Mouse (Mus musculus) CH12.LX (cell line): ENCODE measurements around the gene Tbc1d9b. TPM values are rescaled to one million over a fixed set of nuclear protein-coding genes. Genes with fewer than 3 reads are reported as not detected.

ENCODE experiments used
- DNase-seq: peaks from one replicate; pipeline ENCODE4 v3.0.0-alpha.2; 2013; ENCODE audit errors: extremely low read depth
- H3K27ac ChIP-seq: 2 replicates; pipeline ENCODE4 v1.5.1; 2012; ENCODE audit warnings: low read depth, mild to moderate bottlenecking, control low read depth, moderate library complexity; ENCODE audit not compliant: insufficient read depth
- H3K27me3 ChIP-seq: replicated peaks from 2 replicates; pipeline ENCODE3; 2012; ENCODE audit warnings: inconsistent platforms
- H3K36me3 ChIP-seq, 2 experiments: replicated peaks in 1 of 2; 2 replicates each; pipeline versions ENCODE3 to v1.6.1; 2012; ENCODE audit warnings: inconsistent platforms in 1 of 2, low read length in 1 of 2, mild to moderate bottlenecking in 1 of 2, mixed read lengths in 1 of 2, moderate library complexity in 1 of 2; ENCODE audit not compliant: control insufficient read depth in 1 of 2, insufficient read depth in 1 of 2
- H3K4me1 ChIP-seq, 2 experiments: 2 replicates each; pipeline ENCODE4 v1.6.1; 2012; ENCODE audit warnings: inconsistent platforms in 1 of 2, moderate library complexity in 1 of 2; ENCODE audit not compliant: insufficient read depth in 2 of 2, control insufficient read depth in 1 of 2
- H3K4me2 ChIP-seq: 2 replicates; pipeline ENCODE4 v1.6.1; 2012; ENCODE audit warnings: low read depth, mild to moderate bottlenecking, control low read depth; ENCODE audit not compliant: poor library complexity, insufficient read depth, severe bottlenecking
- H3K4me3 ChIP-seq, 3 experiments: fragments of 150-350 bp in 1 of 3; sonication (generic) in 1 of 3; replicated peaks in 1 of 3; 2 replicates each; pipeline versions ENCODE3 to v1.5.1; 2011 to 2012; ENCODE audit warnings: low read depth in 2 of 3, low read length in 2 of 3, mild to moderate bottlenecking in 2 of 3, moderate library complexity in 2 of 3, control low read depth in 1 of 3, improper control_type of control experiment in 1 of 3, inconsistent platforms in 1 of 3, mixed read lengths in 1 of 3; ENCODE audit not compliant: poor library complexity in 1 of 3
- H3K79me2 ChIP-seq: replicated peaks from 2 replicates; pipeline ENCODE4 v1.6.1; 2012; ENCODE audit warnings: mild to moderate bottlenecking, moderate library complexity; ENCODE audit not compliant: control insufficient read depth, poor library complexity, insufficient read depth, severe bottlenecking; ENCODE audit errors: extremely low read depth
- H3K9ac ChIP-seq: 2 replicates; pipeline ENCODE4 v1.6.1; 2012; ENCODE audit warnings: low read depth, mild to moderate bottlenecking, control low read depth, moderate library complexity; ENCODE audit not compliant: insufficient read depth
- H3K9me3 ChIP-seq: replicated peaks from 2 replicates; pipeline ENCODE3; 2012; ENCODE audit warnings: low read length, inconsistent platforms, mixed read lengths
- BHLHE40 ChIP-seq: IDR thresholded peaks from 2 replicates; pipeline ENCODE4 v1.6.1; 2011; ENCODE audit warnings: mild to moderate bottlenecking, low read depth, low read length, improper control_type of control experiment
- CHD1 ChIP-seq: IDR thresholded peaks from 2 replicates; pipeline ENCODE4 v1.6.1; 2012; ENCODE audit warnings: low read depth, low read length, improper control_type of control experiment, inconsistent platforms
- CHD2 ChIP-seq: IDR thresholded peaks from 2 replicates; pipeline ENCODE4 v1.6.1; 2011; ENCODE audit warnings: low read length, improper control_type of control experiment
- CTCF ChIP-seq, 2 experiments: IDR thresholded peaks in 1 of 2; conservative IDR thresholded peaks in 1 of 2; 2 replicates each; pipeline ENCODE4 v1.5.1; 2011 to 2012; ENCODE audit warnings: low read depth in 2 of 2, low read length in 2 of 2, improper control_type of control experiment in 1 of 2, inconsistent platforms in 1 of 2, mild to moderate bottlenecking in 1 of 2, moderate library complexity in 1 of 2
- E2F4 ChIP-seq: IDR thresholded peaks from 2 replicates; pipeline ENCODE4 v1.6.1; 2011; ENCODE audit warnings: low read depth, low read length, improper control_type of control experiment; ENCODE audit not compliant: insufficient replicate concordance
- ELF1 ChIP-seq: IDR thresholded peaks from 2 replicates; pipeline ENCODE4 v1.6.1; 2014; ENCODE audit warnings: low read depth, mild to moderate bottlenecking, inconsistent platforms, low read length, improper control_type of control experiment
- EP300 ChIP-seq: IDR thresholded peaks from 2 replicates; pipeline ENCODE4 v1.6.1; 2011; ENCODE audit warnings: low read length, improper control_type of control experiment
- ETS1 ChIP-seq: conservative IDR thresholded peaks from 2 replicates; pipeline ENCODE4 v1.6.1; 2012; ENCODE audit warnings: low read depth, mild to moderate bottlenecking, inconsistent platforms, low read length, improper control_type of control experiment, moderate library complexity
- GABPA ChIP-seq: IDR thresholded peaks from 2 replicates; pipeline ENCODE4 v1.6.1; 2012; ENCODE audit warnings: low read depth, low read length, improper control_type of control experiment, inconsistent platforms; ENCODE audit not compliant: insufficient replicate concordance
- HCFC1 ChIP-seq: IDR thresholded peaks from 2 replicates; pipeline ENCODE4 v1.6.1; 2012; ENCODE audit warnings: low read depth, mild to moderate bottlenecking, inconsistent platforms, low read length, improper control_type of control experiment
- IRF4 ChIP-seq: IDR thresholded peaks from 2 replicates; pipeline ENCODE4 v1.6.1; 2014; ENCODE audit warnings: low read depth, mild to moderate bottlenecking, inconsistent platforms, low read length, improper control_type of control experiment
- JUN ChIP-seq: IDR thresholded peaks from 2 replicates; pipeline ENCODE4 v1.6.1; 2011; ENCODE audit warnings: low read depth, mild to moderate bottlenecking, low read length, improper control_type of control experiment, moderate library complexity; ENCODE audit not compliant: insufficient read depth
- JUND ChIP-seq: conservative IDR thresholded peaks from 2 replicates; pipeline ENCODE4 v1.6.1; 2011; ENCODE audit warnings: low read depth, low read length, improper control_type of control experiment
- KAT2A ChIP-seq: IDR thresholded peaks from 2 replicates; pipeline ENCODE4 v1.6.1; 2012; ENCODE audit warnings: low read length, improper control_type of control experiment, inconsistent platforms; ENCODE audit not compliant: insufficient replicate concordance
- MAFK ChIP-seq: IDR thresholded peaks from 2 replicates; pipeline ENCODE4 v1.6.1; 2011; ENCODE audit warnings: low read length, improper control_type of control experiment; ENCODE audit not compliant: insufficient replicate concordance
- MAX ChIP-seq: IDR thresholded peaks from 2 replicates; pipeline ENCODE4 v1.6.1; 2011; ENCODE audit warnings: low read length, improper control_type of control experiment
- MAZ ChIP-seq: IDR thresholded peaks from 2 replicates; pipeline ENCODE4 v1.6.1; 2012; ENCODE audit warnings: low read depth, mild to moderate bottlenecking, inconsistent platforms, low read length, improper control_type of control experiment, moderate library complexity
- MXI1 ChIP-seq: IDR thresholded peaks from 2 replicates; pipeline ENCODE4 v1.6.1; 2011; ENCODE audit warnings: mild to moderate bottlenecking, low read depth, low read length, improper control_type of control experiment
- MYC ChIP-seq: IDR thresholded peaks from 2 replicates; pipeline ENCODE4 v1.6.1; 2011; ENCODE audit warnings: low read depth, mild to moderate bottlenecking, improper control_type of control experiment, low read length
- NELFE ChIP-seq: IDR thresholded peaks from 2 replicates; pipeline ENCODE4 v1.6.1; 2011; ENCODE audit warnings: low read depth, low read length, improper control_type of control experiment
- NRF1 ChIP-seq: IDR thresholded peaks from 2 replicates; pipeline ENCODE4 v1.6.1; 2014; ENCODE audit warnings: low read depth, mild to moderate bottlenecking, inconsistent platforms, low read length, improper control_type of control experiment, moderate library complexity
- PAX5 ChIP-seq: IDR thresholded peaks from 2 replicates; pipeline ENCODE4 v1.6.1; 2012; ENCODE audit warnings: low read length, inconsistent platforms, mixed read lengths
- POLR2A ChIP-seq: IDR thresholded peaks from 2 replicates; pipeline ENCODE4 v1.6.1; 2011; ENCODE audit warnings: low read depth, mild to moderate bottlenecking, improper control_type of control experiment, low read length
- POLR2AphosphoS2 ChIP-seq: IDR thresholded peaks from 2 replicates; pipeline ENCODE4 v1.6.1; 2011; ENCODE audit warnings: low read depth, low read length, improper control_type of control experiment
- RAD21 ChIP-seq: IDR thresholded peaks from 2 replicates; pipeline ENCODE4 v1.6.1; 2011; ENCODE audit warnings: low read depth, mild to moderate bottlenecking, low read length, improper control_type of control experiment, moderate library complexity
- RCOR1 ChIP-seq: conservative IDR thresholded peaks from 2 replicates; pipeline ENCODE4 v1.6.1; 2012; ENCODE audit warnings: low read depth, mild to moderate bottlenecking, inconsistent platforms, low read length, improper control_type of control experiment
- SIN3A ChIP-seq: IDR thresholded peaks from 2 replicates; pipeline ENCODE4 v1.6.1; 2012; ENCODE audit warnings: low read length, improper control_type of control experiment, inconsistent platforms
- SMC3 ChIP-seq: IDR thresholded peaks from 2 replicates; pipeline ENCODE4 v1.6.1; 2011; ENCODE audit warnings: low read depth, low read length, improper control_type of control experiment
- TBP ChIP-seq: conservative IDR thresholded peaks from 2 replicates; pipeline ENCODE4 v1.6.1; 2011; ENCODE audit warnings: low read depth, low read length, improper control_type of control experiment
- TCF12 ChIP-seq: IDR thresholded peaks from 2 replicates; pipeline ENCODE4 v1.6.1; 2014; ENCODE audit warnings: low read depth, mild to moderate bottlenecking, inconsistent platforms, low read length, improper control_type of control experiment
- USF1 ChIP-seq: IDR thresholded peaks from 2 replicates; pipeline ENCODE4 v1.6.1; 2014; ENCODE audit warnings: low read depth, mild to moderate bottlenecking, inconsistent platforms, low read length, improper control_type of control experiment
- USF2 ChIP-seq: conservative IDR thresholded peaks from 2 replicates; pipeline ENCODE4 v1.6.1; 2011; ENCODE audit warnings: low read depth, low read length, improper control_type of control experiment
- ZC3H11A ChIP-seq: IDR thresholded peaks from 2 replicates; pipeline ENCODE4 v1.6.1; 2012; ENCODE audit warnings: low read depth, mild to moderate bottlenecking, inconsistent platforms, low read length, improper control_type of control experiment
- ZKSCAN1 ChIP-seq: IDR thresholded peaks from 2 replicates; pipeline ENCODE4 v1.6.1; 2012; ENCODE audit warnings: low read depth, inconsistent platforms, low read length, improper control_type of control experiment, borderline replicate concordance
- ZMIZ1 ChIP-seq: IDR thresholded peaks from 2 replicates; pipeline ENCODE4 v1.6.1; 2012; ENCODE audit warnings: low read depth, mild to moderate bottlenecking, inconsistent platforms, low read length, improper control_type of control experiment
- ZNF384 ChIP-seq: IDR thresholded peaks from 2 replicates; pipeline ENCODE4 v1.6.1; 2012; ENCODE audit warnings: low read depth, low read length, improper control_type of control experiment, inconsistent platforms
- dilution Hi-C: fragments of 300-500 bp; cut with MboI; formaldehyde crosslinking; loops from 2 replicates; pipeline ENCODE4 v1.14.3; 2020; ENCODE audit warnings: low sequenced_read_pairs; ENCODE audit not compliant: extremely low pct_unique_long_range_greater_than_20kb, extremely low pct_ligation_motif_present
- in situ Hi-C: fragments of 300-500 bp; cut with MboI; formaldehyde crosslinking; loops from 3 replicates; pipeline ENCODE4 v1.14.3; 2019; ENCODE audit warnings: low sequenced_read_pairs, low pct_ligation_motif_present, low pct_unique_long_range_greater_than_20kb, mixed read lengths
- polyA plus RNA-seq: library from polyadenylated mRNA; unstranded; fragments of >175 nt; gene quantifications from 2 replicates; pipeline ENCODE4 v1.2.1, GENCODE M21; 2012; ENCODE audit warnings: low read depth; ENCODE audit not compliant: insufficient read length
- total RNA-seq, 2 experiments: library from RNA; depleted of rRNA; stranded (reverse); fragments of 300-350 nt in 1 of 2; fragments of >200 nt in 1 of 2; gene quantifications; 2 replicates each; pipeline ENCODE4 v1.2.3; 2012 to 2014

The Tbc1d9b gene
- 23.1 and 27.9 TPM in 2 replicates for total RNA-seq (2012; rRNA removed)
- total RNA-seq (2014; rRNA removed): 12.8 and 14.1 TPM in 2 replicates
- 26.7 and 28.6 TPM in 2 replicates for polyA plus RNA-seq

DNA sequence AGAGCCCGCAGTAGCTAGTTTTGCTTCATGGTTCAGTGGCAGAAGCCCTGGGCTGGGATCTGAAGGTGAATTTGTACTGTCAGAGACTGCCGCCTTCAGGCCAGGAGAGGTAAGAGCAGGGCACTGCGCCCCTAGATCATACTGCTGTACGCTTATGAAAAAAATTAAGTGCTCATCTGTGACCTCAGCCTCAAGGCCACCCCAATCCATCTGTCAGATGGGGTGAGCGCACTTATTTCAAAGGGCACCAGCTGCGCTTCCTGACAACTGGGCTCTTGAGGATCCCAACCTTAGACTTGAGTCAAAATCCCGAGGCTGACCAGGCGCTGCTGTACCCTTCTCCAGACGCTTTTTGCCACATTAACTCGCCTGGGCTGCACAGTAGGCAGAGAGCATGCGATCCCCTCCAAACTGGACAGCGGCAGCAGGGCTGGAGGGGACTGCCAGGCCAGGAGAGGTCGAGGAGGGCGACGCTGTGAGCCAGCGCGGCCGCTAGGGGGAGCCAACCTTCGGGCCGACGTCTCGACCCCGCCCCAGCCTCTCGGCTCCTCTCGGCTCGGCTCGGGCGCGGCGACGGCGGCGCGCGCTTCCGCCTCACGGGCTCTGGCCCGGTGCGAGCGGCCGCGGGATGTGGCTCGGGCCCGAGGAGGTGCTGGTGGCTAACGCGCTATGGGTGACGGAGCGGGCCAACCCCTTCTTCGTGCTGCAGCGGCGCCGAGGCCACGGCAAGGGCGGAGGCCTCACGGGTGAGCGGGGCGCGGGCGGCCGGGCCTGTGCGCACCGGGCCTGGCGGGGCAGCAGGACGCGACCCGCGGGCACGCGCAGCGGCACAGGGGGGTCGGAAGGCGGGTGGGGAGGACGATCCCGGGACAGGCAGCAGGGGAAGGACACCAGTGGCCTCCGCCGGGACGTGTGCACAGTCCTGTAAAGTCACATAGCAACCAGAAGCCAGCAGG lies at the start of gene Tbc1d9b:
Gene Tbc1d9b (plus strand): TSS at position 586 of the 956 bp plus-strand sequence.
- peak within 1 kb of the TSS; percentile 73 for H3K4me2 ChIP-seq
- peak within 1 kb of the TSS; percentile 8; the same call in 1 of the 2 replicates for H3K27ac ChIP-seq
- dilution Hi-C loops: no loop called here
- peak within 1 kb of the TSS; percentile 76 for H3K9ac ChIP-seq
- H3K36me3 ChIP-seq: peaks cover 5 to 29% of the 10 kb centered on the region in 2 experiments
- H3K27me3 ChIP-seq: peaks cover 2% of the 10 kb centered on the region
- H3K4me1 ChIP-seq: peaks cover 8 to 23% of the 10 kb centered on the region in 2 experiments
- peak within 1 kb of the TSS; percentile 88 to 100 (median 90) for H3K4me3 ChIP-seq
- peak; percentile 86 for DNase-seq
- in situ Hi-C loops: loop anchor here (5.0 to 10.0 kb wide), 2 partner anchors 149 to 234 kb away; no protein-coding TSS in a partner anchor
- no peaks in the 10 kb centered on the region for H3K9me3 ChIP-seq
- H3K79me2 ChIP-seq: peaks cover 5% of the 10 kb centered on the region; the same call in 1 of the 2 replicates
- TF ChIP-seq MYC (no peak), JUND (no peak), PAX5 (no peak), CHD1 (no peak), KAT2A (peak; percentile 75; the same call in 1 of the 2 replicates), NELFE (peak; percentile 86), ZNF384 (peak; percentile 60), USF1 (0 out of 2 replicates have a peak, but pooled peaks have one; percentile 2), RAD21 (peak; percentile 75), HCFC1 (peak; percentile 37; the same call in 1 of the 2 replicates), ZC3H11A (no peak), NRF1 (peak; percentile 50), MAX (peak; percentile 19; the same call in 1 of the 2 replicates), ELF1 (peak; percentile 93), IRF4 (peak; percentile 58; the same call in 1 of the 2 replicates), TBP (no peak), MAFK (no peak), MXI1 (peak; percentile 59), POLR2AphosphoS2 (no peak), POLR2A (peak; percentile 83), BHLHE40 (peak; percentile 60), RCOR1 (0 out of 2 replicates have a peak, but pooled peaks have one; percentile 20), ZMIZ1 (peak; percentile 88; the same call in 1 of the 2 replicates), ETS1 (no peak; the same call in 1 of the 2 replicates), JUN (no peak), MAZ (peak; percentile 66; the same call in 1 of the 2 replicates), USF2 (no peak), E2F4 (no peak), SIN3A (peak; percentile 78; the same call in 1 of the 2 replicates), EP300 (no peak), GABPA (no peak), CTCF (conservative IDR thresholded peaks at IDR 0.05 in 1 of 2, IDR thresholded peaks at IDR 0.05 in 1 of 2; ENCODE audit: low read depth in 2 of 2, low read length in 2 of 2) (peak; percentile 56 to 93), CHD2 (no peak), SMC3 (peak; percentile 51), ZKSCAN1 (no peak), TCF12 (peak; percentile 70)
